Mouse (Mus musculus): ENCODE measurements around the gene Kank4. TPM values are rescaled to one million over a fixed set of nuclear protein-coding genes. Genes with fewer than 3 reads are reported as not detected.
A peak's percentile ranks its signal among the peaks of the same experiment; 100 is the strongest.

The Kank4 gene
- total RNA-seq, 2 experiments from 2014 or later, result 0.35 to 0.86 TPM

DNA sequence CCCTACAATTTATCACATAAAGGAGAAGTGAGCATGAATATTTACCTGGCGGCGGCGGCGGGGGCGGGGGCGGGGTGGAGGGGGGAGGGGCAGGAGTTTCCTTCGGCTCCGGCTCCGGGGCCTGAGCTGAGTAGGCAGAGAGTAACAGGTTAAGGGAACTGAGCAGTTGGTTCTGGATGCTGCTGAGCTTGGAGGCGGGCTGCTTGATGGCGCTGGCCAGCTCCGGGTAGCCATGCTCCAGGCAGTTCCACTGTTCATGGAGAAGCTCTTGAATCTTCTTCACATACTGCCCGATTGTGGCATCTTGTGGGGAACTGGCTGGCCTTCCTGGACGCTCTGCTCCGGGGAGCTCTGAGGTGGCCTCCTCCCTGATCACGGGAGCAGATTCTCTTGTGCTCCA lies 39.1 kb downstream of the Kank4 start:
- intact Hi-C loops (cut with DNase I), result no loop called here
- DNase-seq, result no peak

- DNase-seq, result no peak
- intact Hi-C loops (cut with DNase I), result no loop called here
These were observed 39.9 kb downstream of the Kank4 start for GRCm38 (mm10) chr4:98777464-98777863.

- intact Hi-C loops (cut with DNase I), result no loop called here
- no peak for DNase-seq
These were observed 40.5 kb downstream of the Kank4 start for GRCm38 (mm10) chr4:98776721-98777427.

GRCm38 (mm10) chr4:98773785-98774184 lies 43.6 kb downstream of the Kank4 start:
- no peak for DNase-seq
- intact Hi-C loops (cut with DNase I), result no loop called here

GRCm38 (mm10) chr4:98767134-98768133 lies 49.9 kb downstream of the Kank4 start:
- no peak for DNase-seq
- intact Hi-C loops (cut with DNase I), result no loop called here

DNA sequence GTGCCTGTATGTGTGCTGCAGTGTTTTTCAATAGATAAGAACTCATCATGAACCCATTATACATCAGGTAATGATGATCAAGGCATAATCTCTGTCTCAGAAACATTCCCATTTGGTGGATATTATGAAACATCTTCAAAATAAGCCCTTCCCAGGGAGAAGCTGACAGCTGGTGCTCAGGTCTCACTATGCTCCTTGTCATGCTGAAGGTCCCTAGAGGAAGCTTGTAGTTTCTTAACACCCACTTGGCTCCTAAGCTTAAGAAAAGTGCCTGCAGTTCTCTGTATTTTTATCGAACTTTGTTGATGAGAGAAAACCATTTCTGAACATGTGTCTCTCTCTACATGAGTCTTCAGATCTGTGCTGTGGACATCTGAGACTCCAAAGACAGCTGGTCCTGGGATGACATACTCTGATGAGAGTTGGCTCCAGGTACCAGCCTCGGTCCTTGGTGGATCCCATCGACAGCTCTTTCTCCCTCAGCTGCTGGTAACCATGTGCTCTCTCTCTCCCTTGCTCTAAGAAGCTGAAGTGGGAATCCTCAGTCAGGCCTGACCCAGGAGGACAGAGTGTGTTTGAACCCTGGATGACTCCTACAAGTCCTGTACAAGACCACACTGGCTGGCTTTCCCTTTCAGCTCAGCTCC lies 58.3 kb downstream of the Kank4 start:
- DNase-seq, result no peak
- intact Hi-C loops (cut with DNase I), result no loop called here

DNA sequence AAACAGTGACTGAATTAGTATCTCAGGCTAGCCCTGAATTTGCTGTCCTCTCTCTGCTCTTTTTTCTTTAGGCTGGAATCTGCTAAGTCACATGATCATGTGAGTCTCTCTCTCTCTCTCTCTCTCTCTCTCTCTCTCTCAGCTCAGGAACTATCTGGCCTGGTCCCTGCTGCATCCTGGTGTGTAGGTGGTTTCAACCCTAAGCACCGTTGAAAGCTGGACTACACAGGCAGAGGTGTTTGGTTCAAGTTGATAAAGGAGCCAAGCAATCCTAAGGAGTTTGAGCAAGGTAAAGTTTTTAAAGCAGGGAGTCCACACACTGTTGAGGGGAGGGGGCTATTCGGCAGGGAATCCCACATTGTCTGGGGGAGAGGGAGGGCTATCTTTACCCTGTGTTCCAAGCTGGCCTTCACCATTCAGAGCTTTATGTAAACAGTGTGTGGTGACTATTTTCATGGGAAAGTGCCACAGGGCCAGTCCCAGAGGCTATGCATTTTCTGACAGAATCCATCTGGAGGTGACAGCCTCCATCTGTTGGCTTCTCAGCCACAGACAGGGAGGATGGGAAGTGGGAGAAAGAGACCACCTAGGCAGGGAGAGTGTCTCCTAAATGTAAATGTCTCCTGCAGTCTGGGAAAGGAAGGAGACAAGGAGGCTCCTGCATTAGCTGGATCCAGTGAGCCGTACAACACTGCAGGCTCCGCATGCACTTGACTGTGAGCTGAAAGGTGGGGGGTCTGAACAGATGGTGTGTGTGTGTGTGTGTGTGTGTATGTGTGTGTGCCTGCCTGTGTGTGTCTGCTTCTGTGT lies 59.1 kb downstream of the Kank4 start:
- DNase-seq, result no peak
- intact Hi-C loops (cut with DNase I), result no loop called here

DNA sequence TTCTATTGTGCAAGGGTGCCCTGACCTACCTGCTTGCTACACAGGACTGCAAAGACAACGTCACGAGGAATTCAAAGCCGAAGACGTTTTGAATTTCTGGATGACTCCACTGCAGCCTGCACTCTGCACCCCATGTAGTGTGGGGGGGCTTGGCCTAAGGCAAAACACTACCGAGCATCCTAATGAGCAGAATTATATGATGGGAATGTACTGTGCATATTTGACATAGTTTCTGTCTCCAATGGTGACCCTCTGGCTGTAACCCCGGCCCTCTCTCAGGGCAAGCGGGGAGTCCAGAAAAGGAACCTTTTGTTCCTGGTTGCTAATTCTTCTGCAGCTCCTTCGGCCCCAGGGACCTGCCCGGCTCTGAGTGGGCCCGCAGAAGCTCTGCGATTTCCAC lies 61.2 kb downstream of the Kank4 start:
- intact Hi-C loops (cut with DNase I), result no loop called here
- no peak for DNase-seq

GRCm38 (mm10) chr4:98754456-98754855 lies 62.9 kb downstream of the Kank4 start:
- intact Hi-C loops (cut with DNase I), result no loop called here
- no peak for DNase-seq

DNA sequence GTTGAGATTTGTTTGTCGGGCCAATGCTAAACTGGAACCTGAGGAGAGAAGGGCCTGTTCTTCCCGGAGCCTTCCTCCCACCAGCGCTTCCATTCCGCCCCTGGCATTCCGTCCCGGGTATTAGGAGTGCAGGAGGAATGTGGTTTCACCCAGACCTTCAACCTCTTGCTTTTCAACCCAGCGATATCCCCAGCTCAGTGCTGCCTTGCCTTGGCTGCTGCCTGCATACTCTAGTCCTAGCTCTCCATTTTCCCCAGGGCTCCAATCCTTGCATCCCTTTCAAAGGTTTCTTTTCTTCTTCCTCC lies 73.5 kb downstream of the Kank4 start:
- no peak for DNase-seq
- intact Hi-C loops (cut with DNase I), result loop anchor here (5.0 kb wide), 1 partner anchor 438 kb away; no protein-coding TSS in a partner anchor

- intact Hi-C loops (cut with DNase I), result loop anchor here (5.0 kb wide), 1 partner anchor 439 kb away; no protein-coding TSS in a partner anchor
These were observed 74.0 kb downstream of the Kank4 start for GRCm38 (mm10) chr4:98743209-98743905.

DNA sequence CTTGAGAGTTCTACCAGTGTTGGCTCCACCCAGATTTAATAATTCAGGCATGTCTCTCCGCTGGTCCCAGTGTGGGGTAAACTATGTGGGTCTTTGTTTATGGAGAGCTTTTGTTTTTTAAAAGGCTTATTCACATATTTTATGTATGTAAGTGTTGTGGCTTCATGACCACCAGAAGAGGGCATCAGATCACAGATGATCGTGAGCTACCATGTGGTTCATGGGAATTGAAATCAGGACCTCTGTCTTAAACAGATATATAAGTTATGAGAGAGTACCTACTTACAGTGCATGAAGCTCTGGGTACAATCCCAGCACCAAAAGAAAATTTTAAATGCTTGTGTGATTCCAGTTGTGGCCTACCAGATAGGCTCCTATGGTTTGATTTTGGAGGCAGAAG lies 77.6 kb downstream of the Kank4 start:
- DNase-seq, result peak in 1 of 2 experiments; percentile 5
- intact Hi-C loops (cut with DNase I), result loop anchor here (1.0 to 5.0 kb wide), 2 partner anchors 148 to 443 kb away; no protein-coding TSS in a partner anchor

More at GRCm38 (mm10) chr4:98743209-98743905, 74.0 kb downstream of the Kank4 start:
- no peak for DNase-seq

DNA sequence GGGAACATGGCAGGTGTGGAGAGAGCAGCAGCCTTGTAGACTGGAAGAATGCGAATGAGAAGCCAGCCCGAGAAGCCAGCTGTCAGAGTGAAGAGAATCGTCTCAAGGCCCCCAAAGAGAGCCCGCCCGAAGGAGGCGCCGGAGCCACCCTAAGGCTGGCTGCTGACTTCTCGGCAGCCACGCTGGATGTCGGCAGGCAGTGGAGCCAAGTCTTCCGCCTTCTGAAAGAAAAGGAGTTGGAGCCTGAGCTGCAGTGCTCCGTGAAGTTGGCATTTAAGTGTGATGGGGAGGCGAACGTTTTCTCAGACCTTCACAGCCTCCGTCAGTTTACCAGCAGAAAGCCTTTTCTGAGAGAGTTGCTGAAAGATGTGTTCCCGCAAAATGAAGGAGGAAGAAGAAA lies 83.7 kb downstream of the Kank4 start:
- no peak for DNase-seq
- intact Hi-C loops (cut with DNase I), result no loop called here

DNA sequence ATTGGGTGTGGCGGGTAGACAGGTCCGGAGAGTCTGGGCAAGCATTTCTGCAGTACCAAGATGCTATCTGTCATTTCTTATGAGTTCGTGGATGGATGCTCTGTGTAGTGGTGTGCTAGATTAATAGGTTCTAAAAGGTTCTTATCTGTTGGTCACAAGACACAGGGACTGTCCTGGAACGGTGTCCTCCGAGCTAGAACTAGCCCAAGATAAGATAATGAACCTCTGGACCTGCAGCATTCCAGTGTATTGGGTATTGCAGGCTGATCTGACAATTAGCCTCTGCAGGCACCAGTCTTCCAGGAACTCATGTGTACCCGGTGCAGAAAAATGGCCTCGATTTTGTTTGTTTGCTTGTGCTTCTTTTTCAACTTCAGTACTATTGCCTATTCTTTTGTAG lies 88.6 kb downstream of the Kank4 start:
- no peak for DNase-seq
- intact Hi-C loops (cut with DNase I), result no loop called here

DNA sequence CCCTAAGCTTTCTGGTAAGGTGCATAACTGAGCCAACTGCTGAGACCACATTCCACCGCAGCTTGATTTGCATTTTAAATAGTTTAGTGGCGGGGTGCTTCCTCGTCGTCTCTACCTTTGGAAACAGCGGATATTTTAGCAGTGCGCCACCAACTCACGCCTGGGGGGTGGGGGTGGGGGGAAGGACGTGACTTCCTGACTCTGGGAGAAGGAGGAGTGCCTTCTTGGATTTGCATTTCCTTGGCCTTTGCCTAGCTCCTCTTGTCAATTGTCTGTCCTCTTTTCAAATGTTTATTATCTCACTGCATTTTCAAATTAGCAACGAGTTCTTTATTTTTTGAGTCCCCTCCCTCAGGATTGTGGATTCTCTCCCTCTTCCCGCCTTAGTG lies 89.4 kb downstream of the Kank4 start:
- intact Hi-C loops (cut with DNase I), result no loop called here
- no peak for DNase-seq

- intact Hi-C loops (cut with DNase I), result no loop called here
- no peak for DNase-seq
These were observed 89.9 kb downstream of the Kank4 start for GRCm38 (mm10) chr4:98727295-98727958.

DNA sequence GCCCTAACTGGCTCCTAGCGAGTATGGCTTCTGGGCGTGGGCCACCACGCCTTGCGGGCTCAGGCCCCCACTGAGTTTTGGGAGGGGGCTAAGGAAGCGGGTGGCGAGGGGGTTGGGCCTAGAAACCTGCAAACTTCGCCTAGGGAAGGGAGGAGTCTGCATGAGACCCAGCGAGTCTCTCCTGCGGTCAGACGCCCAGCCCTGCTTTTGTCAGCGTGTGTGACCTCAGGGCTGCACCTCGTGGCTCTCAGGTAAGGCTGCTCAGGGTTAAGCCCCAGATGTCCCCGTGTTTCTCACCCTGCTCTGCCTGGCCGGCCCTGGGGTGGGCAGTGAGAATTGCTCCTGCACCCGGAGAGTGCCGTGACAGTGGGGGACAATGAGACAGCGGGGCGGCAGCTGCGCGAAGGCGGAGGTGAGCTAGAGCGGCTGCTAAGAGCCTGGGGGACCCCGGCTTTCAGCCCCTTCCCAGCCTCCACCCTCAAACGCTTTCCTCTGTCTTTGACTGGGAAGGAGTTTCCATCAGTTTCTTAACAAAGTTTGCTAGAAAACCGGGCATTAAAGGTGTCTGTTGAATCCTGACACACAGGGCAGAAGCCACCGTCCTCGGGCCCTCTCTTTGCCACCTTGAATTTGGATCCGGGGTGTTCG lies 90.6 kb downstream of the Kank4 start, which contains the start of gene L1td1:
Gene L1td1, plus strand, starts transcription at position 145 of the 648 bp plus-strand sequence.
- intact Hi-C loops (cut with DNase I), result no loop called here
- no peak for DNase-seq

DNA sequence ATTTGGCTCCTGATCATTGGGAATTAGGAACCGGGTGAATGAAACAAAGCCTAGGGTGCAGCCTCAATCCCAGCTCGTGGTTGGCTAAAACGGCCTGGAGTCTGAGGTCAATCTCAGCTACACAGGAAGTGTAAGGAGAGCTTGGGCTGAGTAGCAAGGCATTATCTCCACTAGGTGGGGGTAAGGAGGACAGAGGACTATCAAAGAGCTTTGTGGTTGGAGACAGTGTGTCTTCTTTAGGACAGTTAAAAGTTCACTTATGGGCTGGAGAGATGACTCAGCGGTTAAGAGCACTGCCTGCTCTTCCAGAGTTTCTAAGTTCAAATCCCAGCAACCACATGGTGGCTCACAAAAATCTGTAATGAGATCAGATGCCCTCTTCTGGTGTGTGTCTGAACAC lies 91.9 kb downstream of the Kank4 start:
- intact Hi-C loops (cut with DNase I), result no loop called here
- no peak for DNase-seq
